Mouse (Mus musculus) cerebellum, postnatal 10 days (tissue): ENCODE results near the gene Ets2.

Experiments
- DNase-seq, 2 experiments: peaks; one replicate each; pipeline ENCODE4 v3.0.0; 2021; ENCODE audit warnings: mixed read lengths in 2 of 2

The Ets2 gene

GRCm38 (mm10) chr16:95770402-95770801 lies 68.5 kb downstream of the Ets2 start:
- no peak for DNase-seq
